Mouse (Mus musculus) liver, embryonic 16.5 days (tissue): Measurements from ENCODE around the gene Abca8a. TPM values are rescaled to one million over a fixed set of nuclear protein-coding genes. Genes with fewer than 3 reads are reported as not detected.

ENCODE experiments used
- ATAC-seq: fragments of 200-750 bp; cut with Nextera tagmentation; 2 replicates; pipeline ENCODE4 v1.8.0; 2017; ENCODE audit warnings: low read depth, mild to moderate bottlenecking, moderate number of reproducible peaks, moderate library complexity
- H3K27ac ChIP-seq: fragments of 300-500 bp; sonication (generic); 2 replicates; pipeline ENCODE4 v1.5.1; 2014; ENCODE audit warnings: mild to moderate bottlenecking, low read length
- H3K27me3 ChIP-seq: fragments of 300-500 bp; sonication (generic); 2 replicates; pipeline ENCODE4 v1.6.1; 2014; ENCODE audit warnings: low read depth, low read length, mixed read lengths; ENCODE audit not compliant: control insufficient read depth, insufficient read depth
- H3K36me3 ChIP-seq: fragments of 300-500 bp; sonication (generic); 2 replicates; pipeline ENCODE4 v1.6.1; 2014; ENCODE audit warnings: mild to moderate bottlenecking; ENCODE audit not compliant: control insufficient read depth, insufficient read depth
- H3K4me1 ChIP-seq: fragments of 300-500 bp; sonication (generic); 2 replicates; pipeline ENCODE4 v1.6.1; 2014; ENCODE audit warnings: low read depth, low read length, mixed read lengths; ENCODE audit not compliant: control insufficient read depth
- H3K4me2 ChIP-seq: fragments of 300-500 bp; sonication (generic); 2 replicates; pipeline ENCODE4 v1.6.1; 2014; ENCODE audit warnings: low read depth, low read length, mixed read lengths
- H3K4me3 ChIP-seq: fragments of 300-500 bp; sonication (generic); 2 replicates; pipeline ENCODE4 v1.5.1; 2014; ENCODE audit warnings: low read depth, mild to moderate bottlenecking, low read length
- H3K9ac ChIP-seq: fragments of 300-500 bp; sonication (generic); 2 replicates; pipeline ENCODE4 v1.6.1; 2014; ENCODE audit warnings: low read depth, low read length
- H3K9me3 ChIP-seq: fragments of 300-500 bp; sonication (generic); replicated peaks from 2 replicates; pipeline ENCODE4 v1.6.1; 2016; ENCODE audit warnings: low read length; ENCODE audit not compliant: control insufficient read depth
- WGBS: fragments of 180-500 bp; shearing (Covaris S2); extraction: QIAGEN DNeasy Blood & Tissue Kit; methylation state at CpG from one replicate; pipeline ENCODE4 v1.1.7; 2014; ENCODE audit not compliant: insufficient replicate concordance; 5-methylcytosine and 5-hydroxymethylcytosine counted together
- polyA plus RNA-seq: library from polyadenylated mRNA; unstranded; fragments of >200 nt; fragmentation: Nextera tagmentation; extraction: Ambion mirVana; gene quantifications from 2 replicates; pipeline ENCODE4 v1.2.1, GENCODE M21; 2015

Gene Abca8a
- polyA plus RNA-seq, 1 experiment from 2014 or later = 5.8 TPM

DNA sequence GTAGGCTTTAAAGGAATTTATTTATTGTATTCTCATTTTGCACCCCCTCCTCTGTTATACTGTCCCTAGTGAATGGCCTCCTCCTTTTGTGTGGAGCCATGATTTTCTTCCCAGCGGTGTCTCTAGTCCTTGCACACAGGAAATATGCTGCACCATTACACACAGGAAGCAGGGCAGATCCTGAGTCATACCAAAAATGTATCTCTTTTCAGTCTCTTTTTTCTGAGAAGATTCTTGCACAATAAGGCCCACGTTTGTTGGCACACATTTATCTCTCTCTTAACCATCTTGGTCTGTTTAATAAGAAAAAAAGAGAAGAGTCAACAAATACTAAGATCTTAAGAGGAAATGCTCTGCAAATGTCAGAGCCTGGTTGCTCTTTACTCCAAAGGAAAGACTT lies 4.5 kb downstream of the Abca8a start:
- no peak overlapping the region for H3K4me3 ChIP-seq
- no peaks in the 10 kb centered on the region for H3K4me1 ChIP-seq
- H3K9me3 ChIP-seq = no peaks in the 10 kb centered on the region
- no peak overlapping the region for H3K9ac ChIP-seq
- H3K27ac ChIP-seq = no peak overlapping the region
- no peak overlapping the region for H3K4me2 ChIP-seq
- WGBS = 34% methylated on average over 2 of the region's 2 CpGs
- no peaks in the 10 kb centered on the region for H3K36me3 ChIP-seq
- H3K27me3 ChIP-seq = no peaks in the 10 kb centered on the region
- no peak for ATAC-seq

DNA sequence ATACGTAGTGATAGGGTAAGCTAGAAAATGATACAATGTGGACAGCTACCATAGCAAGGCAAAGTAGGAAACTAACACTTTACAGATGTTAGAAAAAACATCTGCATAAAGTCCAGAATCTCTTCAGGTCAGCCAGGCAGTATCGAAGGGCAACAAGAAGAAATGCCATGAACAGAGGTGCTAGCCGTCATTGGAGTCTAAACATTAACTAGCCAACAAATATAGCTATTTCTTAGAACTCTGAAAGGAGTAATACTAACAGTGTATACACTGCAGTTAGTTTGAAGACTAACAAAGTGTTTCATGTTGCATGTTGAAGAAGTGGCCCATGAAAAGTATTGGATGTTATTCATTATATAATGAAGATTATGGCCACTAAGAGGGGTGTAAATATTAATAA lies 23.6 kb downstream of the Abca8a start:
- no peaks in the 10 kb centered on the region for H3K4me1 ChIP-seq
- 49% methylated on average over 3 of the region's 3 CpGs for WGBS

DNA sequence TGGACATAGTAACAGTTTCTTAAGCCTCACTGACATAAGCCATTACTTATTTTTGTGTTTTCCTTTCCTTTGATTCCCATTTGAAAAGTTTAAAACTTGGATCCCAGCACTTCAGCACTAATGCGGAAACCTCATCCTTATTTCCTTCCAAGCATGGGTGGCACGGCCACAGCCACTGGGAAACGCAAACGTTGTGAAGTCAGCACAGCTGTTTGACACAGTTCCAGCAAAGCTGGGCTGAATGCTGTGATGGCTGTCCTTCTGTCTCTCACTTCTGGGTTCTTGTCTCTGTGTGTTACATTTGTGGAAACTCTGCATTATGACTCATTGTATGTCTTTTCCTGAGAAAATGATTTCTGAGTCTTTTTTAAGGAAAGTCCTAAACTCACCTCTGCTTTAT lies 34.7 kb downstream of the Abca8a start:
- no peak overlapping the region for H3K9ac ChIP-seq
- no peak overlapping the region for H3K4me2 ChIP-seq
- 45% methylated on average over 4 of the region's 4 CpGs for WGBS
- H3K36me3 ChIP-seq = no peaks in the 10 kb centered on the region
- no peaks in the 10 kb centered on the region for H3K9me3 ChIP-seq
- ATAC-seq = no peak
- H3K4me1 ChIP-seq = no peaks in the 10 kb centered on the region
- H3K27ac ChIP-seq = no peak overlapping the region
- no peak overlapping the region for H3K4me3 ChIP-seq
- H3K27me3 ChIP-seq = no peaks in the 10 kb centered on the region

More for the DNA sequence above, 23.6 kb downstream of the Abca8a start:
- H3K27me3 ChIP-seq = no peaks in the 10 kb centered on the region
- no peak overlapping the region for H3K4me3 ChIP-seq
- no peak overlapping the region for H3K4me2 ChIP-seq
- H3K36me3 ChIP-seq = no peaks in the 10 kb centered on the region
- H3K9me3 ChIP-seq = no peaks in the 10 kb centered on the region
- no peak overlapping the region for H3K27ac ChIP-seq
- ATAC-seq = 0 out of 2 replicates have a peak, but pooled peaks have one; percentile 51
- no peak overlapping the region for H3K9ac ChIP-seq

DNA sequence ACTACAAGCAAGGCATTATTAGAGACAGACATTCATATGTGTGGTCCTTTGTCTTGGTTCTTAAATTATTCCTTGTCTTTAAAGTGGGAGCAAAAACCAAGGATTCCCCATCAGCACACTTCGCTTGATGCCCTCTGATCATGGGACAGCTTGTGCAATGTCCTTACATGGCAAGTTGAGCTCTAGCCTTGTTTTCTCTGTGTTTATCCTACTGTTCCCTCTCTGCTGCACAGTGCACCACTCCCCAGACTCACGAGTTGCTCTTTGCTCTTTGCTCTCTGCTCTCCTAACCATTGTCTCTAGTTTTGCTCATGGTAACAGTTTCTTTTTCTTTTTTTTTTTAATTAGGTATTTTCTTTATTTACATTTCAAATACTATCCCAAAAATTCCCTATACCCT lies 35.7 kb downstream of the Abca8a start:
- ATAC-seq = peak; percentile 84
- H3K4me3 ChIP-seq = no peak overlapping the region
- 0 out of 2 replicates have a peak overlapping the region, but pooled peaks have one; percentile 9 for H3K27ac ChIP-seq
- no peaks in the 10 kb centered on the region for H3K27me3 ChIP-seq
- H3K36me3 ChIP-seq = no peaks in the 10 kb centered on the region
- H3K4me2 ChIP-seq = no peak overlapping the region
- 27% methylated on average over 2 of the region's 2 CpGs for WGBS
- no peaks in the 10 kb centered on the region for H3K4me1 ChIP-seq
- no peak overlapping the region for H3K9ac ChIP-seq
- no peaks in the 10 kb centered on the region for H3K9me3 ChIP-seq

DNA sequence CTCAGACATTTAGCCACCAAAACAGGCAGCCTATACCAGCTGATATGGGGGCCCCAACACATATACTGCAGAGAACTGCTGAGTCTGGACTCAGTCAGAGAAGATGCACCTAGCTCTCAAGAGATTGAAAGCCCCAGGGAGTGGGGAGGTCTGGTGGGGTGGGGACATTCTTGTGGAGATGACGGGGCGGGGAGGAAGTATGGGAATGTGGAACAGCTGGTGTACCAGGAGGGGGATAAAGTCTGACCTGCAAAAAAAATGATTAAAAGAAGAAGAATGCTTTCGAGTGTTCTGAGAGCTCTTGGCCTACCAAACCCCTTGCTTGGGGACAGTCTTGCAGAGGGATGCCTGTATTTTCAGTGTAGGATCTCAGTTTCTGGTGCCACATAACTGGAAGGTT lies 42.1 kb downstream of the Abca8a start:
- Histone ChIP-seq H3K9ac (no peak overlapping the region), H3K36me3 (no peaks in the 10 kb centered on the region), H3K9me3 (no peaks in the 10 kb centered on the region), H3K4me3 (no peak overlapping the region), H3K27ac (no peak overlapping the region), H3K27me3 (no peaks in the 10 kb centered on the region), H3K4me2 (no peak overlapping the region), H3K4me1 (no peaks in the 10 kb centered on the region)
- ATAC-seq = no peak
- WGBS = 65% methylated on average over 3 of the region's 3 CpGs

DNA sequence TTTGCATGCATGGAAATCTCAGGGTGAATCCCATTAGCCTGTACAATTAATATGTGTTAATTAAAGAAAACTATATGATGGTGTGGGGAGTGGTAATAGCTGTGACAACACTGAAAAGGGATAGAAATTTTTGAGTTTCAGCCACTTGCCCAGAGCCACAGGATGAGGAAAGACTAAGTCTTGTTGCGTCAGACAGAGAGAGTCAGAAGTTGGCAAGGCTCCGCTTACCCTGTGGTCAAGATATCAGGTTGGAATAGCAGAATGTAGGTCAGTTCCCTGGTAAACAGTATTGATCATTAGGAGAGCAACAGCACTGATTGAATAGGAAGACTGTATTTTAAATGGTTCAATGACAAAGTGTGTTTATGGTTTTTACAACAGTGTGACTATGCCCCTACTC lies 58.0 kb downstream of the Abca8a start:
- 62% methylated on average over 2 of the region's 2 CpGs for WGBS
- peak; percentile 74; the same call in 1 of the 2 replicates for ATAC-seq
- H3K4me3 ChIP-seq = no peak overlapping the region
- H3K4me2 ChIP-seq = no peak overlapping the region
- H3K36me3 ChIP-seq = no peaks in the 10 kb centered on the region
- H3K9me3 ChIP-seq = no peaks in the 10 kb centered on the region; the same call in 1 of the 2 replicates
- no peak overlapping the region for H3K9ac ChIP-seq
- no peaks in the 10 kb centered on the region for H3K27me3 ChIP-seq
- no peaks in the 10 kb centered on the region for H3K4me1 ChIP-seq
- 0 out of 2 replicates have a peak overlapping the region, but pooled peaks have one; percentile 3 for H3K27ac ChIP-seq

DNA sequence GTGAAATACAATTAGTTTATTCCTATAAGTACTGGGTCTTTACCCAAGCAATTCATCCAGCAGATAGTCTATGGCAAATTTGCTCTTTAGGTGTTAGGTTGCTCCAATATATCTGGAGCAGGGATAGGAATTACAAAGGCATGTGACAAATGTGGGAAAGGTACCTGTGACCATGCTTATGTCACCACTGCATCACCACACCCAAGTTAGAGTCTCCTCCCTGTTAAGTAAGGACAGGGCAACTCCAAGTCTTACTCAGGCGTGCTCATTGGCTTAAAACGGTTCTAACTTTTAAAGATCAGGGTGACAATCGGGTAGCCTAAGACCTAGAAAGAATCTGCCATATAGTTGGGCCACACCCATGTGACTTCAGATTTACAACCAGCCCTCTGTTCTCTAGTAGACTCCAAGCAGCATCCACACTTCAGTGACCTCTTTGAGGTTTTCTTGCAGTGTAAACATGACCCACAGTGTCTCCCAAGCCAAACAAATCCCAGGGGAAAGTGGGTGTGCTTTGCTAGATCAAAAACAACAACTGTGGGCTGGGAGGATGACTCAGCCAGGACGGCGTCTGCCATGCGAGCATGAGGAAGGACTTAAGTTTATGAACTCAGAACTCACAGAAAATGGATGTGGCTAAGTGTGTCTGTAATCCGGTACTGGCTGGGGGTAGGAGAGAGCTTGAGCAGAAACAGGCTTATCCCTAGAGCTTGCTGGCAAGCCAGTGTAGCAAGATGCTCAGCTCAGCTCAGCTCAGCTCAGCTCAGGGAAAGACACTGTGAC lies 66.7 kb downstream of the Abca8a start:
- Histone ChIP-seq H3K4me3 (no peak overlapping the region), H3K9ac (no peak overlapping the region), H3K9me3 (no peaks in the 10 kb centered on the region), H3K36me3 (no peaks in the 10 kb centered on the region), H3K27ac (peak overlapping the region; percentile 58), H3K4me2 (no peak overlapping the region), H3K27me3 (no peaks in the 10 kb centered on the region), H3K4me1 (no peaks in the 10 kb centered on the region)
- peak; percentile 81 for ATAC-seq
- 36% methylated on average over 7 of the region's 7 CpGs for WGBS

DNA sequence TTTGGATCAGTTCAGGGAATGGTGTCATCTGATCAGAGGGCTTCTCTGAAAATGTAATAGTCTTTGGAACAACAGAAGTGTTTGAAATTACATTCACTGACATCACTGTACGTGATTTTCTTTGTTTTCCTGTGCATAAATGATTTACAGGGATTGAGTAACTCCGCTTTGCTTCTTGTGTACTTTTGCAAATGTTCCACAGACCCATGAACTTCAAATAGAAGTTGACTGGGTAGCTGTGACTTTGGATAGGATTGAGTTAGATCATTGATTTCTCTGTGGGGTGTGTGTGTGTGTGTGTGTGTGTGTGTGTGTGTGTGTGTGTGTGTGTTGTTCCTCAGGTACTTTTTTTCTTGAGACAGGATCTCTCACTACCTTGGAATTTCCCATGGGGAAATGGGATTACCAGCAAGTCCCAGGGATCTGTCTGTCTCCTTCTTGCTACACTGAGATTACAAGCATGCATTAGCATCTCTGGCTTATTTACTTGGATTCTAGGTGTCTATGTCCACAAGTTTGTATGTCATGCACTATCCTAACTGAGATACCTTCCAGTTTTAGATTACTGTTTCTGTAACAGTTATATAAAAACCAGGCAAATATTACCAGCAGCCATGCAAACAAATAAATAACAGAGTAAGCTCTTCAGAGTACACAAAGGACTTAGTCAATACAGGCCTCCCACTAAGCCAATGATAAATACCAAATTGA lies 84.8 kb downstream of the Abca8a start:
- peak overlapping the region; percentile 64 for H3K27ac ChIP-seq
- ATAC-seq = peak; percentile 93

DNA sequence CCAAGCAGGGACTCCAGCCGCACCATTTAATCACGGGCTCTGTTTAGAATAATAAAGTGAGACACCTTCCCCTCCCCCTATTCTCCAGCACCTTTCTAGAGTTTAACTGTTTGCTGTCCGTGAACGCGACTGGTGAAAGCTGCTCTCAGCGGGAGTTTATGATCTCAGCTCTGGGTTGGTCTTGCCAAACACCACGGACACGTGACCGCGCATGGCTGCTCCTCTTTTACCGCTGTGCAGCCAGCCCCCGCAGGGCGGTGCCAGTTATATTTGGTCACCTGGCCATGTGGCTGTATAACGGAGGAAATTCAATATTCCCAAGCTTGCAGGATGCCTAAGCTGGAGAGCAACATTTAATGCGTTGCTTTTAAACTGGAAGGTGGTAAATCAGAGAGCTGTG lies 100.2 kb downstream of the Abca8a start, which contains the start of gene Abca8b:
Abca8b (minus strand) TSS at position 222 of the 400 bp plus-strand sequence.
- Histone ChIP-seq H3K27ac (peak within 1 kb of the TSS; percentile 85), H3K27me3 (no peaks in the 10 kb centered on the region), H3K4me2 (peak within 1 kb of the TSS; percentile 33)

More for the DNA sequence above, 84.8 kb downstream of the Abca8a start:
- H3K4me2 ChIP-seq = no peak overlapping the region
- WGBS = 39% methylated on average over 2 of the region's 2 CpGs
- no peak overlapping the region for H3K4me3 ChIP-seq
- H3K27me3 ChIP-seq = no peaks in the 10 kb centered on the region
- H3K9me3 ChIP-seq = no peaks in the 10 kb centered on the region
- H3K9ac ChIP-seq = no peak overlapping the region
- H3K36me3 ChIP-seq = no peaks in the 10 kb centered on the region
- no peaks in the 10 kb centered on the region for H3K4me1 ChIP-seq

More for the DNA sequence above, 100.2 kb downstream of the Abca8a start, which contains the start of gene Abca8b:
- H3K4me3 ChIP-seq = peak within 1 kb of the TSS; percentile 32
- H3K36me3 ChIP-seq = no peaks in the 10 kb centered on the region
- WGBS = under 1% methylated on average over 15 of the region's 15 CpGs
- no peaks in the 10 kb centered on the region for H3K4me1 ChIP-seq
- H3K9ac ChIP-seq = no peak within 1 kb of the TSS; the same call in 1 of the 2 replicates
- H3K9me3 ChIP-seq = no peaks in the 10 kb centered on the region
- peak; percentile 89 for ATAC-seq
